Mouse (Mus musculus) layer of hippocampus, adult 11-12 months (tissue): ENCODE data around the gene Tnfsf13.
"Not testable (repeated sequence)": the region's sequence is repeated elsewhere in the genome, so short reads cannot be mapped to it uniquely, and the experiment has no call there.

Source experiments
- DNase-seq: peaks from one replicate; pipeline ENCODE4 v3.0.0; 2022; ENCODE audit warnings: low spot score

Tnfsf13 gene

DNA sequence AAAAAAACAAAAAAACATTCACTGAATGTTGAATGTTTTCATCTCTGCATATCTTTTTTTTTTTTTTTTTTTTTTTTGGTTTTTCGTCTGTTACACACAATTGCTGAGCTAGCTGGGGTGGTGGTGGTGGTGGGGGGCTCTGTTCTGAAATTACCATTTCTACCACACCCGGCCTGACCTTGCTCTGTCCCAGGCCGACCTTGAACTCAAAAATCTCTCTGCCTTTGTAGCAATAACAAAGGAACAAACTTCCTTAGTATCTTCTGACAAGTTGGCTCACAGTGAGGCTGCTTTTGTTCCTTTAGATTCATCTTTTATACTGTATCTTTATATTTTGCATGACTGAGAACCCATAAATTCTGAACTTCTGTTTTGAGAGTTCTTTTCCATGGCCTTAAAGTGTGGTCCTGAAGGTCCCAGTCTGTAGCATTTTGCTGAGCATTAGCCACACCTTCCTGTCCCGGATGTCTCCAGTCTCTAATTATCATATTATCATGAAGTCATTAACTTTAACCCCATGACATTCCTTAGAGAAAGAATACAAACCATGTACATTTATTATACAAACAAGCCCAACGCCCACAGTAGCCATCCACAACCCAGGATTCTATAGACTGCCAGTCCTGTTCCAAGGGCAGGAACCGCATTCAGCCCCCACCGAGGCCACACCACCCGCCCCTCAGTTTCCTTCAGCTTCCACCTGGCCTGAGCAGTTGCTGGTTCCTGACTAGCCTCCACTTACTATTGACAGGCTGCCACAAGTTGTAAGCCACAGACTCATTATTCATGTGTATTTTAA lies 18.4 kb upstream of the Tnfsf13 start:
- DNase-seq = no peak

DNA sequence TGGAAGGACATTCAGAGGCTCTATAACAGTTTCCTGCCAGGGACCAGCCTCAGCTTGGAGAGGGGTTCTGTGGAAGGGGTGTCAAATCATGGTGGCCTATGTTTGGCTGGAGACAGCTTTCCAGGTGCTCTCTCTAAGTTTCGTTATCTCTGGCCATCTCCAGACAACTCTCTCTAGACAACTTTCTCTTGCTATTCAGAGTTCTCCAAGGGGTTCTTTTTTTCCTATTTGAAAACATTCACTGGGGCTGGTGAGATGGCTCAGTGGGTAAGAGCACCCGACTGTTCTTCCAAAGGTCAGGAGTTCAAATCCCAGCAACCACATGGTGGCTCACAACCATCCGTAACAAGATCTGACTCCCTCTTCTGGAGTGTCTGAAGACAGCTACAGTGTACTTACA lies 17.8 kb upstream of the Tnfsf13 start:
- not testable (repeated sequence) for DNase-seq

DNA sequence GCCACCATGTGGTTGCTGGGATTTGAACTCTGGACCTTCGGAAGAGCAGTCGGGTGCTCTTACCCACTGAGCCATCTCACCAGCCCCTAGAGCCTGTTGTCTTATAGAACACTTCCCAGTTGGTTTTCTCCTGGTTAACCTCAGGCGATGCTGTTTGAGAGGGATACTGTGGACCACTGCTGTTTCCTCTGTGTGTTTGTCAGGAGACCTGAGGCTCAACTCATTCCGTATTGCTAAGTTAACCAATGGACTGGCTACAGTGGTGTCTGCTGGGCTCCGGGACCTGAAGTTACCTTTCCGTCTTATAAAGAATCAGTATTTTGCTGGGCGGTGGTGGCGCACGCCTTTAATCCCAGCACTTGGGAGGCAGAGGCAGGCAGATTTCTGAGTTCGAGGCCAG lies 17.3 kb upstream of the Tnfsf13 start:
- DNase-seq = not testable (repeated sequence)

DNA sequence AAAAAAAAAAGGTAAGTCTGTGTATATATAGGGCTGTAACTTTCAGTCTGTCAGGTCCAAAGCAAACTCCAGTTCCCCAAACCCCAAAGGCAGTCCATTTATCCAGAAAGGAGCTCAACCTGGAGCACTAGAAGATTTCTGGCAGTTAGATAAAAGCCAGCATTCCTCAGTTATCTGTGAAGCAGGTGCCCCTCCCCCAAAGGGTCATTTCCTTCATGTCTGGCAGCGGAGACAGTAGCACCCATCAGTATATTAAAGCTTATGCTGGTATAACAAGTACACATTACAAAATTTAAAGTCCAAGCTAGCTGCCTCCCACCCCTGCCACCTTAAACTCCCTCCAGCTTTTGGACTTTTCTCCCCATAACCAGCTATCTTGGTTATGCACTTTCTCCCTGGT lies 14.0 kb upstream of the Tnfsf13 start:
- DNase-seq = no peak

DNA sequence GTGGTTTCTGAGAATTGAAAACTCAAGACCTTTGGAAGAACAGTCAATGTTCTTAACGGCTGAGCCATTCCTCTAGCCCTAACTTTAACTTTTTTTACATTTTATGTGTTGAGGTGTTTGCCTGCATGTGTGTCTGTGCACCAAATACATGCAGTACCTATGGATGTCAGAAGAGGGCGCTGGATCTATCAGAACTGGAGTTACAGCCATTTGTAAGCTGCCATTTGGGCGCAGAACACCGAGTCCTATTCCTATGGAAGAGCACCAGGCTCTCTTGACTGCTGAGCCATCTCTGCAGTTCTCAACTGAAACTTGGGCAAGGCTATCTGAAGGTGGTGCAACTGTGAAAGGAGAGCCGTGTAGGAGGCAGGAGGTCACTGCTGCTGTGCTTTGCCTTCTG lies 13.0 kb upstream of the Tnfsf13 start:
- no peak for DNase-seq

DNA sequence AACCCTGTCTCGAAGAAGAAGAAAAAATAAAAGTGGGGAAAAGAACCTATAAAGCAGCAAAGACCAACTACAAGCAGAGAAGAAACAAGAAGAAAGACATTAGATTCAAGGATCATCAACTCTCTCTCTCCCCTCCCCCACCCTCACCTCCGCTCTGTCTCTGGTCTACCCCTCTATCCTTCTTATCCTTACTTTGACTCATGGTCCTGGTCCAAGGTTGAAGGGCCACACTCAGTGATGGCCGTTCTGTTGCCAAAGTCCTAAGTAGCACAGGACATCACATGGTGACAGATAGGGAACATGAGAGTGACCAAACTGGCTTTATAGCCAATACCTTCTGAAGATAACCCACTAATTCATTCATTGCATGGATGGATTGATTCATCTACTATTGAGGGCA lies 11.8 kb upstream of the Tnfsf13 start:
- DNase-seq = no peak

DNA sequence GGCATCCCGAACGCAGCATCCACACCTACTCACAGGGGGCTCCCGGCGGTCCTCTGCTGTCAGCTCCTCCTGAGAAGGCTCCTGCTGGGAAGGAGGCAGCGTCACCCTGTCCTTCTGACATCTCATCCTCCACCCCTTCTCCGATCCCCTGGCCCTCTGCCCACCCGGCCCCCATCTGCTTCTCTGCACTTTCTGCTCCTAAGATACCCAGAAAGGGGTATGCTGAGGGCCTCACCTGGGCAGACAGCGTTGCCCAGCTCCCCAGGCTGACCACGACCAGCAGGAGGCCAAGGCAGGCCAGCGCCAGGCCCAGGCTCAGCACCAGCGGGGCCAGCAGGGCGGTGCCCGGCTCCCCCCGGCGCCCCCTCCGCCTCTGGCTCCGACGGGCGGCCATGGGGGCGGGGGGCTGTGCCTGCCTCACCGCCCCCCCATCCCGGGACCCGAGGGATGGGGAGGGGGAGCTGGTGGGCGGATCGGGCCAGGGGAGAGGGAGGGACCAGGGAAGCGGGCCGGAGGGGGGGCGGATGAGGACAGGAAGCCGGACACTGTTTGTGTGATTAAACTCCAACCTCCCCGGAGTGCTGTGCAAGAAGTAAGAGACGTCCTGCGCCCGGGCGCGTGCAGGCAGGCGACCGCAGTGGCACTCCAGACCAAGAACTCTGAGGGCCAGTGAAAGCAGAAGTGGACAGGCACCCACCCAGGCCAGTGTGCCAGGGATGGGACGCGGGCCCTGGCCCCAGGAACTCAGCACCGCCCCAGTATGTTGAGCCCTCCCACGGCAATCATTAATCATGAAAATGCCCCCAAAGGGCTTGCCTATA lies 10.0 kb upstream of the Tnfsf13 start, which contains the start of the genes Tnfsf12 and Tnfsfm13:
TSS of gene Tnfsf12 (minus strand) at position 489 of the 821 bp plus-strand sequence.
TSS of gene Tnfsfm13 (minus strand) at position 738 of the 821 bp plus-strand sequence.
- DNase-seq = peak; percentile 62

DNA sequence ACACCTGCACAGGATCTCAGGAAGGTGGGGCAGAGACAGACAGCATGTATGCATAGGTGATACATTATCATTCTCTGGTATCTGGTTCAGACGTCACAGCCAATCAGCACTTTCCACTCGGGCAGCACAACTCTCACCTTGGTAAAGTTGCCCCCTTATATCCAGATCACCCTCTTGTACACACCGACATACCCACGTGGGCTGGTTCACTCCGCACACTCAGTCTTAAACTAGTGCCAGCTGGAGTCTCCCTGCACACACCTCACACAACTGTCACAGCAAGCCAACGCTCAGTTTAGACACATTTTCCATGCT lies 9.4 kb upstream of the Tnfsf13 start:
- DNase-seq = peak; percentile 45

DNA sequence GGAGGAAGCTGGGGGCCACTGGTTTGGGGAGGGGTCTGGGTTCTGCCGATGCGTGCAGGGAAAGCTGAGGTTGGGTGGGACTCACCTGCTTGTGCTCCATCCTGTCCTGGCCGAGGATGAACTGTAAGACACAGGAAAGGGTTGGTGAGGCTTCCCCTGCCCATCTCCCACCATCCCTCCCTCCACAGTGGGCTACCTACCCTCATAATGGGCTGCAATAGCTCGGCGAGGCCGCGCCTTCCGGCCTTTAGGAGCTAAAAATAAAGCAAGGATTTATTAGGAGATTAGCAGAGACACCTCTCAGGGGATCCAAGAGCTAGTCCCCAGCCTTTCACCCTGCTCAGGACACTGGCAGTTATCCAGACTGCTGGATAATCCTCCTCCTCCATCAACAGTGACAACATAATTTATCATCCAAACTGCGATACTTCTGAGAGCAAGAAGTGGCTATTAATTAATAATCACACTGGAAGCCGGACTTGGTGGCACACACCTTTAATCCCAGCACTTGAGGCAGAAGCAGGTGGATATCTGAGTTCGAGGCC lies 7.9 kb upstream of the Tnfsf13 start:
- DNase-seq = no peak

DNA sequence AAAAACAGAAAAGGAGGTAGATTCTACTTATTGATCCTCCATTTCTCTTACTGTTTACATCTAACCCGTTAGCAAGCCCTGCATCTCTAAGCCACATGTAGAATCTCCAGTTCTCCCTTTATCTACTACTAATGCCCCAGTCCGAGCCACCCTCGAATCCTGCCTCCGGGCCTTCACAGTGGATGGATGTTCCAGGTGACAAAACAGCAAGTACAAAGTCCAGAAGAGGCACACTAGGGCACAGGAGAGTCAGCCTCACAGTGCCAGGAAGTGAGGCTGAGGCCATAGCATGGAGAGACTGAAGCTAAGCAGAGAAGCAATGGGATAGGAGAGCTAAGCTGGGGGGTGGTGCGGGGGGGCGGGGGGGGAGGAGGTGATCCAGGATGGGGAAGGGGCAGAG lies 7.3 kb upstream of the Tnfsf13 start:
- no peak for DNase-seq

DNA sequence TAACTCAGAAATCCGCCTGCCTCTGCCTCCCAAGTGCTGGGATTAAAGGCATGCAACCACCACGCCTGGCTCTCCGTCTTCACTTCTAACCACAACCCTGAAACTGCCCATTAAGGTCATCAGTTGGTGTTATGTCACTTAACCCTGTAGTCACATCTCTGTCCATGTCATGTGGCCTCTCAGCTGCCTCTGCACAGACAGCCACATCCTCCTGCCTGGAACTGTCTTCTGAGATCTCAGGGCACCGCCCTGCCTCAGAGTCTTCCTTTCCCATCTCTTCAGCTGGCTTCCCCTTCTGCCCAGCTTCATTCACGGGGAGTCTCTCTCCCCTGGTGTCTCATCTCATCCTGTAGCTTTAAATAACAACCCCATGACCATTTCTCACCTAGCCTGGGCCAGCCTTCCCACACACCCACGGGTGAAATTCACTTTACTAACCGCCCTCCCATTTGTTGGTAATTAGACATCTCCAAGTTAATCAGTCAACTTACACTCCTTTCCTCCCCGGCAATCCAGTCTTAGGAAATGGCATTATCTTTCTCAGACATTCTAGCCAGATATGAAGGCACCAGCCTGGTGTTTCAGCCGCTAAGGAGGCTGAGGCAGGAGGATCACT lies 6.7 kb upstream of the Tnfsf13 start:
- DNase-seq = no peak

DNA sequence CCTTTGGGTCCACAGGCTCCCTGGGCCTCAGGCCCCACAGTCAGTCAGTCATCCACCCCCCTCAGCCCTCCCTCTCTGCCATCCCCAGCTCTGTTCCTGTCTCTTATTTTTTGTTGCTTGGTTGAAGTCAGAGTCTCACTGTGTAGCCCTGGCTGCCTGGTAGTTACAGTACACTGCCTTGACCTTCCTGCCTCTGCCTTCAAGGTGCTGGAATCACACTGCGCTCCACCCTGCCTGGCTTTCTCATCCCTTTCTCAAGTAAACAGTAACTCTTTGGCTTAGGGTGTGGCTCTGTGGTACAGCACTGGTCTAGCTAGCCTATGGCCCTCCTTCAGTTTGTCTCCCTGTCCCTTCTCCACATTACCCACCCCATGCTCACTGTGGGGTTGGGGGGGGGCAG lies 4.3 kb upstream of the Tnfsf13 start:
- no peak for DNase-seq

DNA sequence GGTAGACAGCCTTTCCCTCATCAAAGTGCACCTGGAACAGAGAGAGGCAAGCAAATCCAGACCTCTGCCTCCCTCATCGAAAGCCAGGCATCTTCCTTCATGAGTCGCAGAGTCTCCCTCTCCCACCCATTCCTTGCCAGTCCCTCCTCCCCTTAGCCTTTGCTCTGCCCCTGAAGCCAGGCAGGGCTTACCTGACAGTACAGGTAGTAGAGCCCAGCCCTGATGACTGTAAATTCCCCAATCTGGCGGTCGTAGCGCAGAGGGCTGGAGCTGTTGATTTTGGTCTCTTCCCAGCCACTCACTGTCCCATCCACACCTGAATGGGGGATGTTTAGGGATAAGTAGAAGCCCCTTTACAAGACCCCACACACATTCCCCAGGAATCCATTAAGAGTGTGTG lies 1.5 kb upstream of the Tnfsf13 start:
- DNase-seq = no peak

DNA sequence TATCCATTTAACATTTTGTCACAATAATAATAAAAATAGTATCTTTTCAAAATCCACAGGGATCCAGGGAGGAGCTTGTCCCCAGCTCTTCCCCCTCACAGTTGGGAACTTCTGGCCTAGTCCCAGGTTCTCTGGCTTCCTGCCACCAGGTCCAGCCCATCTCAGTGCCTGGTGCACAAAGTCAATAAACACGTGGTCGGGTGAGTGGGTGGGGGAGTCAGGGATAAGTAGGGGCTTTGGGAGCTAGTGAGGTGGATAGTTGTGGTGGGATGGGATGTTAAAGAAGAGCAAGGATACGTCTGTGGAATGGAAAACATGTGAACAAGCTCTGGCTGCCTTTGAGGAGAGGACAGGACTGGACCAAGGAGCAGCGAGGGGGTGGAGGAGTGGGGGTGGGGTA lies 793 bp upstream of the Tnfsf13 start:
- DNase-seq = peak; percentile 60

DNA sequence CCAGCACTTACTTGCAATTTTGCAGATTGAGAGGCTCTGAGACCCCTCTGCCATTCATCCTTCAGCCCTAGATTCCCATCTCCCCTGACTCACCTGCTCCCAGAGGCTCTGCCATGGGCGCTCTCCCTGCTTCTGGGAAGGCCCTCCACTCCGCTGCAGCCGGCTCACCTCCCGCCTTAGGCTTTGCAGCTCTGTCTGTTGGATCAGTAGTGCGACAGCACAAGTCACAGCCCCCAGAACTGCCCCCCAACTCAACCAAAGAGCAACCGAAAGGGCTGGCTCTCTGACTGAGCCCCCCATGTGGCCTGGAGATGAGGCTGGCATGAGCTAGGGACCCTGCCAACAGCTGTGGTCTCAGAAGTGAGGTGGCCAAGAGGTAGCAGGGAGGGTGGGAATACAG lies 648 bp downstream of the Tnfsf13 start:
- no peak for DNase-seq

DNA sequence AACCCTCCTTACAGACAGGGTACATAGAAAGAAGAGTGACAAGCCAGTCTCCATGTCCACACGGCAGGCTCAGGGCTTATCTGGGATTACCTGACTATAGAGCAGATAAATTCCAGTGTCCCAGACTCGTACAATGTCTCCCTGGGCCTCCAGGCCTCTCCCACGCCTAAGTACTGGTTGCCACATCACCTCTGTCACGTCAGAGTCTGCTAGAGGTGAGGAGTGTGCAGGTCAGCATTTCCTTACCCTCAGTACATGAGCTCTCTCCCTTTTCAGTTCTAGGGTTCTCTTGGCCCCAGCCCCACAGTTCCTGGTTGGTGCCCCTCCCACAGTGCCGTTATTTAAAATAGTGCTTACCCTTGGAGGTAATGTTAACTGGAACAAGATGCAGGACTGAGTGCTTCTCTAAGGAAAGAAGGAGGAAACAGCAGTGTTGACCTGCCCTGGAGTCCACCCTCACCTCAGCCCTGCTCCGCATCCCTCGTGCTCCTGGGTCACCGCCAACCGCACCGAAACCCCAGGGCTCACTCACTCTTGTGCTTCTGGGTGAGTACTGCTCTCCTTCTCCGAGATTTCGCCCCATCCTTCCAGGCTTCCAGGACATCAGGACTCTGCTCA lies 1.3 kb downstream of the Tnfsf13 start:
- no peak for DNase-seq

DNA sequence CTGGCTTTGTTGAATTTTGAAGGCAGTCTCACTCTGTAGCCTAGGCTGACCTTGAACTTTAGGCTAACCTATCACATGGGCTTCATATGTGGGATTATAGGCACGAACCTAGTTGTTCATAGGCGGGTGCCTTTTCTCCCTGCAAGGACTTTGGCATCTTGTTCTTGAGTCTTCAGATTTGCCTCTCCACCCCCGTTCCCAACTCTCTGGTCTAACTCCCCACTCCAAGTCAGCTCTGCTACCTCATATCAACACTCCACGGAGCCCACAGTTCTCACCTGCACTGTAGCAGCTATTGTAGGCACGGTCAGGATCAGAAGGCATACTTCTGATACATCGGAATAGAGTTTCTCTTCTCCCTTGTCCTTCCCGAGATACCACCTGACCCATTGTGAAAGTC lies 2.0 kb downstream of the Tnfsf13 start:
- DNase-seq = no peak

DNA sequence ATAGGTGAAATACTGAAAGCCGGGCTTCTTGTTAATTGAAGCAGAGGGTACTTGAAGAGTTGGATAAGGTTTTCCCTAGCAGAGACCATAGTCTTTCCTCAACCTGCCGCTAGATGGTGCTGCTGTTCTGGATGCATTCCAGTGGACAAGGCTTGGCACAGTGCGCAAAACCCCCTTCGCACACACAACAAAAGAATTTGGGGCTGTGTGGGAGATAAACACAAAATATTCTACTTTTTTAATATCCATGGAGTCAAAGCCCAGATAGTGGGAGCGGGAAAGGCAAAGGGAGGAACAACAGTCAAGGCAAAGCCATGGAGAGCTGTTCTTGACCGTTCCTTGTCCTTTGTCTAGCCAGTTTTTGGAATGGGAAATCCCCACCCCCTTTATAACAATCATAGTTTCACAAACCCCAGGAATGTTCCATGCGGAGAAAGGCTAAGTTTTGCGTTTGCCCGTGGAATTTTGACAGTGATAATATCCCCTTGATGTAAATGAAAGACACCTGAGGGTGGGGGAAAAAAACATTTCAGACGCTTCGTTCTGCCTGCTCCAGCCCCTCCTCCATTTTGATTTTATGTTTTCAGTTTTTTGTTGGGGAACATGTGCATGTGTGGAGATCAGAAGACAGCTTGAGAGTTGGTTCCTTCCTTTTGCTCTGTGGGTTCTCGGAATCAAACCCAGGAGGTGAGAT lies 2.6 kb downstream of the Tnfsf13 start:
- DNase-seq = peak; percentile 89

DNA sequence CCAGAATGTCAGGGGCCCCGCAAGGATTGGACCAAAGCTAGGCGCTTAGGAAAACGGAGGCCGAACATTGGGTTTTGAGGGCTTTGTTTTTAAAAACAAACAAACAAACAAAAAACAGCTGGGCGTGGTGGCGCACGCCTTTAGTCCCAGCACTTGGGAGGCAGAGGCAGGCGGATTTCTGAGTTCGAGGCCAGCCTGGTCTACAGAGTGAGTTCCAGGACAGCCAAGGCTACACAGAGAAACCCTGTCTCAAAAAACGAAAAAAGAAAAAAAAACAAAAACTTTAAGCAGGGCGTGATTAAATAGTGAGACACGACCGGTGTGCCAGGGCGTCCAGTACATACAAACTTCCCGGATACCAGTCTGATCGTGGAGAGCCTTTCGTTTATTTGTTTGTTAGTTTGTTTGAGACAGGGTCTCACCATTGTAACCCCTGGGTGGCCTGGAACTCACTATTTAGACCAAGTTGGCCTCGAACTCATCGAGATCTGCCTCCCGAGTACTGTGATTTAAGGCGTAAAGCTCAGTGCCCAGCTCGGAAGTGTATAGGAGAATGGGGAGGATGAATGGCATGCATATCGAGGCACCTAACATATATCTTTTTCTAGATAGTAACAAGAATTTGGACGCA lies 3.3 kb downstream of the Tnfsf13 start:
- no peak for DNase-seq

DNA sequence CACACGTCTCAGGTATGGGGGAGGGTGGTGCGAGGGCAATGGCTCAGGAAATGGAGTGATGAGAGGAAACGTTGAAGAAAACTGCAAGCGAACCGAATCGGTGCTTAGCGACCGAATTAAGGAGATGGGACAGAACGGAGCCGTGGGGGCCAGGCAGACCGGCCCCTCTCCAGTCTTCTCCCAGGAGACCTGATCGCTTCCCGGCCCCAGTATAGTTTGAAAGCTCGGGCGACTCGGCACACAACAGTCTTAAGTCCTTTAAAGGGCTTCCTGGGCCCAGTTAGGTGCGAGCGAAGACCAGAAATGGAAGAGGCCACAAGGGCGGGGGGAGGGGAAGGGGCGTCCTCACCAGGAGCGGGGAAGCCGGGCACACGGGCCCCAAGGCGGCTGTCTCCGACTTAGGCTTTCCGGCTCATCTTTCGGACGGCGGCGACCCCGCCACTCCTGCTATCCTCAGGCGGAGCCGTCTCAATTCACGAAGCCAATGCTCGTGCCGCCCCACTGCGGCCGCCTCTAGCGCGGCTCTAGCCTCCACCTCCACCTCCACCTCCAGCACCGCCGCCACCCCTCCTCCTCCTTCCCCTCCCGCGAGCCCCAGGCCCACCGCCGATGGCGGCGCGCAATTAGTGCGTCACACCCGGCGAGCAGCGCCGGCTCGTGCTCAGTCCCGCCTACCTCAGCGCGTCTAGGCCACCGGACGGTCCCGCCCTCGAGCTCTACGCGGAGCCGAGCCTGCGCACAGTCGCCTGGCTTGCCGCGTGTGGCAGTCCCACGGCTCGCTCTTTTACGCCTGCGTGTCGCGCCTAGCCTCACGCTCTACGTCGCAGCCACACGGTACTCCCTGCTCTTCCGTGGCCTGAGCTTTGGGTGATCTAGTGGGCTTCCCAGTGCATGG lies 4.0 kb downstream of the Tnfsf13 start, which contains the start of gene Senp3:
TSS of gene Senp3 (minus strand) at position 771 of the 895 bp plus-strand sequence.
- DNase-seq = peak; percentile 96
